Mouse (Mus musculus) urinary bladder, postnatal 25 days (tissue): ENCODE results near the gene Brca2.
A peak's percentile ranks its signal among the peaks of the same experiment; 100 is the strongest.
"Not testable (repeated sequence)": the region's sequence is repeated elsewhere in the genome, so short reads cannot be mapped to it uniquely, and the experiment has no call there.

Experiments
- DNase-seq: peaks from one replicate; pipeline ENCODE4 v3.0.0; 2022; ENCODE audit warnings: low spot score

Brca2 gene

DNA sequence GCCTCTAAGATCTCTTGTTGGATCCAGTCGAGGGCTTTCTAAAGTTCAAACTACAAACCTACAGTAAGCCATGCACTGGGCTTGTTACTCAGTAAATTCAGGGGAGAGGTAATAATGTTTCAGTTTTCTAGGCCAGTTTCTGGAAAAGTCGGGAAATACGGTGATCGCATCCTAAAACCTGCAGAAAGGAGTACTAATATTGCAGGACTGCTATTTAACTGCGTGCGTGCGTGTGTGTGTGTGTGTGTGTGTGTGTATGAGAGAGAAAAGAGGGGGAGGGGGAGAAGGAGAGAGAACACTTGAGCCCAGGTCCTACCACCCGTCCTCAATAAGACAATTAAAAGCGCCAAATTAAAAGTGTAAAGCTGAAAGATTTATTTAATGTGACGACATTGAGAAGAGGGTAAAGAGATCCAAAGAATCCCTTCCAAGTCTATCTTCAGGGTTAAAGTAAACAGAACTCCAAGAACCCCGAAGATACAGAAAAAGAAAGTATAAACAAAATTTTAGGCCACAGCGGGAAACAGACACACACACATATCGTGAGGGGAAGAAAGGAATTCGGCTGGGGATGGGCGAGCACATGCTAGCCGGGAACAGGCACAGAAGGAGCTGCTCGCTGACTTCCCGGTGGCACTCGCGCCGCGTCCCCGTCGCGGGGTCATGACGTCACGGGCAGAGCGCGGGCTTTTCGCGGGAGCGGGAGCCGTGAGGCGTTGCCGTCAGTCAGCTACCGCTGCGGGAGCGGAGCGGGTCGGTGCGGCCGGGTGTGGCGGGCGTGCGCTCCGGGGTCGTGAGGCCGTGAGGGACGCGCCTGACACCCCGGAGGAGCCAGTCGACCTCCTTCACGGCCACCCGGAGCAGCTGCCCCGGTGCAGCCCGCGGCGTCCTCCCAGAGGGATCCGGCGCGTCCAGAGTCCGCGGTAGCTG is at the start of gene Brca2:
Gene Brca2 (plus strand): TSS at position 694 of the 930 bp plus-strand sequence.
- peak; percentile 94 for DNase-seq

GRCm38 (mm10) chr5:150477364-150477763 is 45.1 kb upstream of the Brca2 start:
- no peak for DNase-seq

GRCm38 (mm10) chr5:150478612-150479011 is 43.8 kb upstream of the Brca2 start:
- no peak for DNase-seq

- peak; percentile 21 for DNase-seq
Measured at GRCm38 (mm10) chr5:150485198-150485597, 37.2 kb upstream of the Brca2 start.

- no peak for DNase-seq
Measured at GRCm38 (mm10) chr5:150490285-150490684, 32.1 kb upstream of the Brca2 start.

DNA sequence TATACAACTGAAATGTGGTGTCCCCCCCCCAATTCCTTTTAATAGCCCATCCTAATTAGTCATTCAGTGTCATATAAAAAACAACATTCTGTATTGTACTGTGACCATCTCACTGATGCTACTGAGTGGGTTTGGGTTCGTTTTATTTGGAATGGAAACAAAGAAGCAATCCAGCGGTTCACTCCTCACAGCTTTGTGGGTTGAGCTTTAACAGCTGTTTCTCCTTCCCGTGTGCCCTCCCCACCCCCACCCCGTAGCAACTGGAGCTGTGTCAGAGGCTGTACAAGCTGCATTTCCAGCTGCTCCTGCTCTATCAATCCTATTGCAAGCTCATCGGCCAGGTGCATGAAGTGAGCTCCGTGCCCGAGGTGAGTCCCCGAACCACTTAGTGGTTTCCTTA is 31.6 kb upstream of the Brca2 start:
- DNase-seq = no peak

DNA sequence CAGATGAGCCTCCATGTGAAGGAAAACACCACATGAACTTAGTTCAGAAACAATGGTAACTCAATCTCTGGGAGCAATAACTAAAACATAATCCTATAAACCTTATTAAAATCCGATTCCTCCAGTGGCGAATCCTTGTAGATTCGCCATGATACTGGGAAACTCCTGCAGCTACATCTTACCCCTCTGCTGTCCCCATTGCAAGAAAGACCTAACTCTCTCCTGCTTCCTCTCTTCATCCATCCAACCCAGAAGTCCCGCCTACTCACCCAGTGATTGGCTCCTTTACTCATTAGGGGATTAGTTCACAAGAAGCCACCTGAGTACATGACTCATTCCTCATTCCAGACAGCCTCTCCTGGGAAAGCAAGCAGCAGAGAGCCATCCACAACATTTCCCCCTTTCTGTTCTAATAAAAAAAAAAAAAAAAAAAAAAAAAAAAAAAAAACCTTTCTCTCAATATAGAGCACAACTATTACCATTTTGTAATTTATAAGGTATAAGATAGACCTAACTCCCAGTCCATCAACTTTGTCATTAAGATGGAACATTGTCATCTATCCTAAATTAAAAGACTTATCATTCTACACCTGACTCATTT is 30.8 kb upstream of the Brca2 start:
- DNase-seq = not testable (repeated sequence)

DNA sequence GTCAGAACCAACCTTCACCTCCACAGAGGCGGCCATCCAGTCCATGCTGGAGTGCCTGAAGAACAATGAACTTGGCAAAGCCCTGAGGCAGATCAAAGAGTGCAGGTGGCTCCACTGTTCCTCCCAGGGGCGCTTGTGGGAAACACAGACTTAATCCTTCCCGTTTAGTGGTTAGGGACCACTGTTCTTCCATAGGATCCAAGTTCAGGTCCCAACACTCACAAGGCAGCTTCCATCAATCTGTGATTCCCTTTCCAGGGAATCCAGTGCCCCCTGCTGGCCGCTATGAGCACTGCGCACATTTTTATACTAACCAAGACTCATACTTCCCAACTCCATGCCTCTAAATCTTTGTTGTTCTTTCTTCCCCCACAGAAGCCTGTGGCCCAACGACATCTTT is 26.6 kb upstream of the Brca2 start:
- peak; percentile 12 for DNase-seq

GRCm38 (mm10) chr5:150510451-150511225 is 11.8 kb upstream of the Brca2 start:
- DNase-seq = no peak

- DNase-seq = no peak
Measured at GRCm38 (mm10) chr5:150513264-150513663, 9.2 kb upstream of the Brca2 start.

DNA sequence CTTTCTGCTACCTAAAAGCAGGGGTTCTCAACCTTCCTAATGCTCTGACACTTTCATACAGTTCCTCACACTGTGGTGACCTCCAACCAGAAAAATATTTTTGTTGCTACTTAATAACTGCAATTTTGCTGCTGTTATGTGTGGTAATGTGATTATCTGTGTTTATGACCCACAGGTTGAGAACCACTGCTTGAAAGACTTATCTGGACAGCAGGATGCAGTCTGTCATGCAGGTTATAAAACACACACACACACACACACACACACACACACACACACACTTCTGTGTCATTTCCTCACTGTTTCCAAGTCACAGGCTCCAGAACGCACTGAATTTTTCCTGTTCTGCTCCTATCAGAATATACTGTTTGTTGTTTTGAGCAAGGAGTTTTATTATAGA is 8.4 kb upstream of the Brca2 start:
- no peak for DNase-seq

DNA sequence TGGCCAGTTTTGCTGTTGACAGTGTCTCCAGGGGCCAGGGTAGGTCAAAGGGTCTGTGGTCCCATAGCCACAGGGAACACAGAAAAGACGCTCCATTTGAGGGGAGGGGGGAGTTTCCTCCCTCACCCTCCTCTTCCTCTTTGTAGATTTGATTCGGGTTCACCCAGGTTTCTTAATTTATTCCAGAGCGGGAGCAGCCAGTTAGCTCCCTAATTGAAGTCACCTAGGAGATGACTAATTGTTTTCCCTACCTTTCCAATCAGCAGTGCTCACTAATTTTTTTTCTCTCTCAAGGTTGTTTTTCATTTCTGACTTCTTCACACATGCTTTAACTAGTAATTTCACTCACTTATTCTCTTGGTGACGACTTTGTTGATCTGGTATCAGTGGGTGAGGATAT is 4.4 kb upstream of the Brca2 start, which contains the start of gene Zar1l:
Gene Zar1l (minus strand): TSS at position 101 of the 400 bp plus-strand sequence.
- no peak for DNase-seq

- no peak for DNase-seq
Measured at GRCm38 (mm10) chr5:150519551-150519950, 2.9 kb upstream of the Brca2 start.

GRCm38 (mm10) chr5:150522867-150523234 is 421 bp downstream of the Brca2 start:
- DNase-seq = no peak

GRCm38 (mm10) chr5:150525239-150525638 is 2.8 kb downstream of the Brca2 start:
- DNase-seq = no peak

- no peak for DNase-seq
Measured at GRCm38 (mm10) chr5:150541302-150541701, 18.9 kb downstream of the Brca2 start.

- no peak for DNase-seq
Measured at GRCm38 (mm10) chr5:150543184-150543583, 20.8 kb downstream of the Brca2 start.

GRCm38 (mm10) chr5:150551637-150552036 is 29.2 kb downstream of the Brca2 start:
- DNase-seq = no peak

GRCm38 (mm10) chr5:150559519-150560103 is 37.2 kb downstream of the Brca2 start:
- no peak for DNase-seq

GRCm38 (mm10) chr5:150560851-150561250 is 38.4 kb downstream of the Brca2 start:
- DNase-seq = no peak

DNA sequence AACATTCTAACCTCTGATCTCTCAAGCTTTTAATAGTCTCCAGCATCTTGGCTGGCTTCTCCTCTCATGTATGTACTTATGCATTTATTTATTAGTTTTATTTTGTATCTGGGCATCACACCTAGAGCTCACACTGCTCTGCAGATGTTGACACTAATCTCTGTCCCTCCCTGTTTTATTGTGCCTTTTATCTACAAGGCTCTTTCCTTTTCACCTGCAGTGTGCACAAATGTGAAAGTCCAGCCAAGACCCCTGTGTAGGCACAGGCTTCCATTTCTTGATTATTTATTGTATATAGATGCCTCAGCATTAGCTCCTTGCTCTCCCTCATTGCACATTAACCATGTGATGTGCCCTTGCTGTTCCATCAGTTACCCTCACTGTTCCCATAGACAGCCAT is 38.9 kb downstream of the Brca2 start:
- DNase-seq = no peak

DNA sequence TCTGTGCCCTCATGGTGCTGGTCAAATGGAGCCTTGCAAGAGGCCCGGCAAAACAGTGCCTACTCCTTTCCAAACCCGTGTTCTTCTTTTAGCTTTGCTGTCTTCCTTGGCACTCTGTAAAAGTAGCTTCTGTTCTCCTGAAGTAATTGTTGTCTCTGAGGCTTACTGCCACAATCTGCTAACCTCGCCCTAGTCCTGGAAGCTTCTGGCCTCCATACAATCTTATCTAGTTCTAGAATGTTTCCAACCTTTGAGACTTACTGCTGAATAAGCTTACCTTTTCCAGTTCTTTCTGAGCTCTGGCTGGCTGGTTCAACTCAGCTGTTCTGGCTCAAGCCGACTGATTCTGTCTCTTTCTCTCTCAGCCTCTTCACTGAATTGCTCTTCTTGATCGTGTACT is 39.4 kb downstream of the Brca2 start:
- DNase-seq = no peak
